Mouse (Mus musculus) olfactory bulb, adult 2 months (tissue): ENCODE data around the gene Lrrn4cl.

ENCODE experiments used
- CTCF ChIP-seq: fragments of 200-500 bp; IDR thresholded peaks from 2 replicates; pipeline ENCODE4 v1.5.1; 2012; ENCODE audit warnings: low read depth, mild to moderate bottlenecking, low read length, moderate library complexity; ENCODE audit not compliant: insufficient read depth
- POLR2A ChIP-seq: fragments of 200-500 bp; IDR thresholded peaks from 2 replicates; pipeline ENCODE4 v1.6.1; 2012; ENCODE audit warnings: mild to moderate bottlenecking, low read depth, low read length, moderate library complexity; ENCODE audit not compliant: insufficient read depth

DNA sequence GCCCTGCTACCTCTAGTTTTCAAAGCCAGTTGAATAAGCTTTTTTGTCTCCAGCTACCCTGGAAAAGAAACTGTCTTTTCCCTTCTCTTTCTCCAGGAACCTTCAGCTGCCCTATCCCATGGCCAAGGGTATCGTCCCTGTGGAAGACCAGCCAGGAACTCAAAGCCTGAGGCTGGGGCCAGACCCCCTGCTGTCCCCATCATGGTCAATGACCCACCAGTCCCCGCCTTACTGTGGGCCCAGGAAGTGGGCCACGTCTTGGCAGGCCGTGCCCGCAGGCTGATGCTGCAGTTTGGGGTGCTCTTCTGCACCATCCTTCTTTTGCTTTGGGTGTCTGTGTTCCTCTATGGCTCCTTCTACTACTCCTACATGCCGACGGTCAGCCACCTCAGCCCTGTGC is 9.6 kb upstream of the Lrrn4cl start:
- TF ChIP-seq POLR2A, result no peak
- TF ChIP-seq CTCF, result no peak
